Mouse (Mus musculus) heart, adult 2 months (tissue): ENCODE measurements around the gene H1foo.

ENCODE experiments used
- CTCF ChIP-seq: fragments of 200-600 bp; IDR thresholded peaks from 2 replicates; pipeline ENCODE4 v1.8.1; 2022; ENCODE audit warnings: antibody characterized with exemption, mild to moderate bottlenecking, moderate library complexity
- EP300 ChIP-seq: fragments of 200-500 bp; IDR thresholded peaks from 2 replicates; pipeline ENCODE4 v1.6.1; 2011; ENCODE audit warnings: low read depth, low read length, control low read depth; ENCODE audit not compliant: insufficient read depth

DNA sequence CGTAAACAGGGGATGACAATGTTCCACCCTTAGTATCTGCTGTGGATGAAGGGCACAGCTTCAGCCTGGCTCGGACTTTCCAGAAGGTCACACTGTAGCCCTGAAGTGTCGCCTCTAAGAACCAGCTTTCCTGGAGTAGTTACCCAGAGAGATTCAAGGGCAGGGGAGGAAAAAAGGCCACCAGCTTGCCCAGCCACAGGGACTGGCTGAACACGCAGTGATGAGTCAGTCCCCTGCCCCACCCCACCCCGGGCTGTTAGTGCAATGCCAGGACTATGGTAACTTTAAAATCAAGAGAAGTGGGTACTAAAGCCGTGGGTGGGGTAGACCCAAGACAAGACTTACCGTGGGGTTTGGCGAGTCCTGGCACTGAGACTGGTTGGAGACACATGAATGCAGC lies 30.9 kb downstream of the H1foo start:
- TF ChIP-seq EP300 (no peak), CTCF (no peak)
